Mouse (Mus musculus) MEL (cell line): ENCODE measurements around the gene Lix1l. TPM values are rescaled to one million over a fixed set of nuclear protein-coding genes. Genes with fewer than 3 reads are reported as not detected.

Source experiments
- DNase-seq: peaks from one replicate; pipeline ENCODE4 v3.0.0; 2011; ENCODE audit warnings: low read depth, low spot score
- H3K27ac ChIP-seq: 2 replicates; pipeline ENCODE4 v1.5.1; 2012; ENCODE audit warnings: low read depth, mild to moderate bottlenecking, control low read depth, low read length, moderate library complexity; ENCODE audit not compliant: control insufficient read depth
- H3K27me3 ChIP-seq, 2 experiments: fragments of 150-350 bp in 1 of 2; sonication (generic) in 1 of 2; 2 replicates each; pipeline ENCODE4 v1.6.1; 2012; ENCODE audit warnings: low read length in 2 of 2, mild to moderate bottlenecking in 2 of 2, improper control_type of control experiment in 1 of 2, moderate library complexity in 1 of 2; ENCODE audit not compliant: insufficient read depth in 2 of 2, control insufficient read depth in 1 of 2
- H3K36me3 ChIP-seq, 2 experiments: 2 replicates each; pipeline ENCODE4 v1.6.1; 2012 to 2014; ENCODE audit warnings: low read length in 2 of 2, improper control_type of control experiment in 1 of 2, inconsistent platforms in 1 of 2, mild to moderate bottlenecking in 1 of 2; ENCODE audit not compliant: insufficient read depth in 2 of 2, control insufficient read depth in 1 of 2
- H3K4me1 ChIP-seq, 2 experiments: fragments of 150-350 bp in 1 of 2; sonication (generic) in 1 of 2; 2 replicates each; pipeline ENCODE4 v1.6.1; 2012; ENCODE audit warnings: low read length in 2 of 2, improper control_type of control experiment in 1 of 2, mild to moderate bottlenecking in 1 of 2; ENCODE audit not compliant: insufficient read depth in 2 of 2, control insufficient read depth in 1 of 2
- H3K4me3 ChIP-seq, 2 experiments: fragments of 150-350 bp in 1 of 2; sonication (generic) in 1 of 2; 2 replicates each; pipeline ENCODE4 v1.5.1; 2012; ENCODE audit warnings: low read depth in 2 of 2, low read length in 2 of 2, mild to moderate bottlenecking in 2 of 2, moderate library complexity in 2 of 2, control low read depth in 1 of 2, improper control_type of control experiment in 1 of 2; ENCODE audit not compliant: control insufficient read depth in 1 of 2, insufficient read depth in 1 of 2
- H3K79me2 ChIP-seq: 2 replicates; pipeline ENCODE4 v1.6.1; 2012; ENCODE audit warnings: mild to moderate bottlenecking, low read length, moderate library complexity; ENCODE audit not compliant: control insufficient read depth, poor library complexity, insufficient read depth
- H3K9ac ChIP-seq: 2 replicates; pipeline ENCODE4 v1.6.1; 2012; ENCODE audit warnings: low read depth, mild to moderate bottlenecking, control low read depth, low read length, moderate library complexity; ENCODE audit not compliant: control insufficient read depth, poor library complexity, severe bottlenecking
- H3K9me3 ChIP-seq: fragments of 150-350 bp; sonication (generic); replicated peaks from 2 replicates; pipeline ENCODE4 v1.6.1; 2012; ENCODE audit warnings: mild to moderate bottlenecking, low read length, improper control_type of control experiment, moderate library complexity; ENCODE audit not compliant: insufficient read depth
- CHD1 ChIP-seq: IDR thresholded peaks from 2 replicates; pipeline ENCODE4 v1.6.1; 2012; ENCODE audit warnings: low read depth, mild to moderate bottlenecking, inconsistent platforms, low read length, improper control_type of control experiment
- CHD2 ChIP-seq: IDR thresholded peaks from 2 replicates; pipeline ENCODE4 v1.6.1; 2011; ENCODE audit warnings: low read length, improper control_type of control experiment
- CTCF ChIP-seq, 3 experiments: IDR thresholded peaks in 2 of 3; conservative IDR thresholded peaks in 1 of 3; 2 replicates each; pipeline ENCODE4 v1.5.1; 2011 to 2012; ENCODE audit warnings: low read length in 3 of 3, low read depth in 2 of 3, mild to moderate bottlenecking in 2 of 3, improper control_type of control experiment in 1 of 3, inconsistent platforms in 1 of 3, mixed read lengths in 1 of 3, moderate library complexity in 1 of 3; ENCODE audit not compliant: control insufficient read depth in 1 of 3, insufficient read depth in 1 of 3, poor library complexity in 1 of 3, severe bottlenecking in 1 of 3
- E2F4 ChIP-seq: IDR thresholded peaks from 2 replicates; pipeline ENCODE4 v1.6.1; 2011; ENCODE audit warnings: low read depth, low read length, improper control_type of control experiment, borderline replicate concordance
- ELF1 ChIP-seq: IDR thresholded peaks from 2 replicates; pipeline ENCODE4 v1.6.1; 2014; ENCODE audit warnings: low read depth, mild to moderate bottlenecking, inconsistent platforms, low read length, improper control_type of control experiment, moderate library complexity
- EP300 ChIP-seq, 2 experiments: IDR thresholded peaks; 2 replicates each; pipeline ENCODE4 v1.6.1; 2011; ENCODE audit warnings: improper control_type of control experiment in 2 of 2, low read length in 2 of 2, low read depth in 1 of 2, mild to moderate bottlenecking in 1 of 2
- ETS1 ChIP-seq: IDR thresholded peaks from 2 replicates; pipeline ENCODE4 v1.6.1; 2012; ENCODE audit warnings: low read depth, mild to moderate bottlenecking, inconsistent platforms, low read length, improper control_type of control experiment, moderate library complexity
- GABPA ChIP-seq: IDR thresholded peaks from 2 replicates; pipeline ENCODE4 v1.6.1; 2012; ENCODE audit warnings: low read depth, mild to moderate bottlenecking, inconsistent platforms, low read length, improper control_type of control experiment, moderate library complexity
- GATA1 ChIP-seq: IDR thresholded peaks from 2 replicates; pipeline ENCODE4 v1.6.1; 2011; ENCODE audit warnings: low read depth, low read length, improper control_type of control experiment
- HCFC1 ChIP-seq: IDR thresholded peaks from 2 replicates; pipeline ENCODE4 v1.6.1; 2012; ENCODE audit warnings: low read depth, mild to moderate bottlenecking, inconsistent platforms, low read length, improper control_type of control experiment, moderate library complexity
- JUND ChIP-seq: IDR thresholded peaks from 2 replicates; pipeline ENCODE4 v1.6.1; 2011; ENCODE audit warnings: low read depth, mild to moderate bottlenecking, improper control_type of control experiment, low read length
- KAT2A ChIP-seq: conservative IDR thresholded peaks from 2 replicates; pipeline ENCODE4 v1.6.1; 2012; ENCODE audit warnings: low read depth, low read length, improper control_type of control experiment, inconsistent platforms
- MAFK ChIP-seq: IDR thresholded peaks from 2 replicates; pipeline ENCODE4 v1.6.1; 2011; ENCODE audit warnings: low read depth, mild to moderate bottlenecking, low read length, improper control_type of control experiment, borderline replicate concordance
- MAX ChIP-seq: IDR thresholded peaks from 2 replicates; pipeline ENCODE4 v1.6.1; 2011; ENCODE audit warnings: low read length, improper control_type of control experiment
- MAZ ChIP-seq: IDR thresholded peaks from 2 replicates; pipeline ENCODE4 v1.6.1; 2012; ENCODE audit warnings: low read depth, mild to moderate bottlenecking, inconsistent platforms, low read length, improper control_type of control experiment
- MEF2A ChIP-seq: IDR thresholded peaks from 2 replicates; pipeline ENCODE4 v1.6.1; 2014; ENCODE audit warnings: low read depth, mild to moderate bottlenecking, inconsistent platforms, low read length, improper control_type of control experiment; ENCODE audit not compliant: poor library complexity, insufficient replicate concordance, severe bottlenecking; ENCODE audit errors: extremely low read depth
- MXI1 ChIP-seq: IDR thresholded peaks from 2 replicates; pipeline ENCODE4 v1.6.1; 2011; ENCODE audit warnings: mild to moderate bottlenecking, low read depth, low read length, improper control_type of control experiment
- MYB ChIP-seq: IDR thresholded peaks from 2 replicates; pipeline ENCODE4 v1.6.1; 2011; ENCODE audit warnings: mild to moderate bottlenecking, low read depth, low read length, improper control_type of control experiment
- MYC ChIP-seq: IDR thresholded peaks from 2 replicates; pipeline ENCODE4 v1.6.1; 2011; ENCODE audit warnings: low read depth, mild to moderate bottlenecking, low read length, improper control_type of control experiment, moderate library complexity
- NELFE ChIP-seq: IDR thresholded peaks from 2 replicates; pipeline ENCODE4 v1.6.1; 2011; ENCODE audit warnings: low read depth, low read length, improper control_type of control experiment
- NRF1 ChIP-seq: IDR thresholded peaks from 2 replicates; pipeline ENCODE4 v1.6.1; 2014; ENCODE audit warnings: low read depth, mild to moderate bottlenecking, inconsistent platforms, low read length, improper control_type of control experiment, moderate library complexity; ENCODE audit not compliant: poor library complexity, insufficient read depth, severe bottlenecking
- POLR2A ChIP-seq, 2 experiments: IDR thresholded peaks; 2 replicates each; pipeline ENCODE4 v1.6.1; 2011 to 2012; ENCODE audit warnings: low read length in 2 of 2, mild to moderate bottlenecking in 2 of 2, control low read depth in 1 of 2, improper control_type of control experiment in 1 of 2, low read depth in 1 of 2, moderate library complexity in 1 of 2; ENCODE audit not compliant: control insufficient read depth in 1 of 2, insufficient read depth in 1 of 2, poor library complexity in 1 of 2
- POLR2AphosphoS2 ChIP-seq: IDR thresholded peaks from 2 replicates; pipeline ENCODE4 v1.6.1; 2011; ENCODE audit warnings: low read length, improper control_type of control experiment
- RAD21 ChIP-seq: IDR thresholded peaks from 2 replicates; pipeline ENCODE4 v1.6.1; 2011; ENCODE audit warnings: mild to moderate bottlenecking, low read depth, low read length, improper control_type of control experiment
- RCOR1 ChIP-seq: IDR thresholded peaks from 2 replicates; pipeline ENCODE4 v1.6.1; 2012; ENCODE audit warnings: low read depth, mild to moderate bottlenecking, inconsistent platforms, low read length, improper control_type of control experiment
- SIN3A ChIP-seq: IDR thresholded peaks from 2 replicates; pipeline ENCODE4 v1.6.1; 2012; ENCODE audit warnings: low read length, improper control_type of control experiment, inconsistent platforms
- SMC3 ChIP-seq: IDR thresholded peaks from 2 replicates; pipeline ENCODE4 v1.6.1; 2011; ENCODE audit warnings: low read depth, low read length, improper control_type of control experiment
- TBP ChIP-seq: IDR thresholded peaks from 2 replicates; pipeline ENCODE4 v1.8.0; 2011; ENCODE audit warnings: low read depth, low read length, improper control_type of control experiment
- TCF12 ChIP-seq: IDR thresholded peaks from 2 replicates; pipeline ENCODE4 v1.6.1; 2014; ENCODE audit warnings: low read depth, mild to moderate bottlenecking, inconsistent platforms, low read length, improper control_type of control experiment, moderate library complexity
- UBTF ChIP-seq: IDR thresholded peaks from 2 replicates; pipeline ENCODE4 v1.6.1; 2012; ENCODE audit warnings: low read depth, mild to moderate bottlenecking, inconsistent platforms, low read length, improper control_type of control experiment, moderate library complexity, borderline replicate concordance; ENCODE audit not compliant: insufficient read depth
- USF1 ChIP-seq: IDR thresholded peaks from 2 replicates; pipeline ENCODE4 v1.6.1; 2014; ENCODE audit warnings: low read depth, mild to moderate bottlenecking, inconsistent platforms, low read length, improper control_type of control experiment, moderate library complexity
- USF2 ChIP-seq, 2 experiments: IDR thresholded peaks; 2 replicates each; pipeline ENCODE4 v1.6.1; 2011 to 2012; ENCODE audit warnings: improper control_type of control experiment in 2 of 2, low read length in 2 of 2, borderline replicate concordance in 1 of 2, inconsistent platforms in 1 of 2, low read depth in 1 of 2, mild to moderate bottlenecking in 1 of 2; ENCODE audit not compliant: insufficient read depth in 1 of 2
- ZC3H11A ChIP-seq: IDR thresholded peaks from 2 replicates; pipeline ENCODE4 v1.6.1; 2012; ENCODE audit warnings: low read depth, mild to moderate bottlenecking, inconsistent platforms, low read length, improper control_type of control experiment
- ZKSCAN1 ChIP-seq: IDR thresholded peaks from 2 replicates; pipeline ENCODE4 v1.6.1; 2012; ENCODE audit warnings: low read depth, mild to moderate bottlenecking, inconsistent platforms, low read length, improper control_type of control experiment, moderate library complexity
- ZMIZ1 ChIP-seq: IDR thresholded peaks from 2 replicates; pipeline ENCODE4 v1.6.1; 2012; ENCODE audit warnings: low read depth, mild to moderate bottlenecking, inconsistent platforms, low read length, improper control_type of control experiment, moderate library complexity
- ZNF384 ChIP-seq: IDR thresholded peaks from 2 replicates; pipeline ENCODE4 v1.6.1; 2012; ENCODE audit warnings: low read depth, mild to moderate bottlenecking, inconsistent platforms, low read length, improper control_type of control experiment
- polyA plus RNA-seq, 2 experiments: library from polyadenylated mRNA; stranded (reverse) in 1 of 2; unstranded in 1 of 2; fragments of >175 nt in 1 of 2; fragments of >200 nt in 1 of 2; gene quantifications; 2 replicates each; pipeline versions ENCODE4 v1.2.1 to v1.2.4; 2012; ENCODE audit warnings: low replicate concordance in 2 of 2, low read depth in 1 of 2; ENCODE audit not compliant: insufficient read length in 2 of 2, insufficient read depth in 1 of 2, missing spikeins in 1 of 2
- total RNA-seq: library from RNA; depleted of rRNA; stranded (reverse); fragments of 300-350 nt; gene quantifications from 2 replicates; pipeline ENCODE4 v1.2.3, GENCODE M21; 2012

Lix1l gene
- total and polyA plus RNA-seq, 3 experiments = 5.4 to 17.0 TPM; not detected in 1

- peak overlapping the region; percentile 47 for H3K9ac ChIP-seq
- H3K4me3 ChIP-seq = peak overlapping the region; percentile 0 to 1; a peak in 3 of 4 replicates
- peaks cover 0 to 13% of the 10 kb centered on the region in 2 experiments; a peak in 2 of 4 replicates for H3K36me3 ChIP-seq
- TF ChIP-seq UBTF (no peak), EP300 (IDR thresholded peaks at IDR 0.05; ENCODE audit: low read depth in 1 of 2, low read length in 2 of 2) (no peak), NRF1 (no peak), SIN3A (peak; percentile 43), POLR2A (IDR thresholded peaks at IDR 0.05; ENCODE audit: control insufficient read depth in 1 of 2, insufficient read depth in 1 of 2, low read depth in 1 of 2, low read length in 2 of 2, poor library complexity in 1 of 2) (0 out of 4 replicates have a peak, but pooled peaks of 1 of the 2 experiments have one; percentile 32), RAD21 (no peak), CTCF (IDR thresholded peaks at IDR 0.05 in 2 of 3, conservative IDR thresholded peaks at IDR 0.05 in 1 of 3; ENCODE audit: control insufficient read depth in 1 of 3, insufficient read depth in 1 of 3, low read depth in 2 of 3, low read length in 3 of 3, poor library complexity in 1 of 3, severe bottlenecking in 1 of 3) (no peak), MAFK (no peak), HCFC1 (peak; percentile 50; the same call in 1 of the 2 replicates), ETS1 (no peak; the same call in 1 of the 2 replicates), ZMIZ1 (no peak), ELF1 (peak; percentile 37; the same call in 1 of the 2 replicates), MYB (no peak), USF2 (IDR thresholded peaks at IDR 0.05; ENCODE audit: borderline replicate concordance in 1 of 2, insufficient read depth in 1 of 2, low read depth in 1 of 2, low read length in 2 of 2) (no peak), JUND (no peak), TCF12 (no peak), MXI1 (no peak), CHD1 (no peak), MYC (no peak), RCOR1 (no peak), E2F4 (no peak), GABPA (no peak), ZKSCAN1 (no peak), ZC3H11A (no peak; the same call in 1 of the 2 replicates), NELFE (peak; percentile 14; the same call in 1 of the 2 replicates), MEF2A (no peak), USF1 (no peak), CHD2 (no peak), SMC3 (no peak), TBP (0 out of 2 replicates have a peak, but pooled peaks have one; percentile 19), POLR2AphosphoS2 (no peak), ZNF384 (no peak), KAT2A (no peak), MAZ (no peak), MAX (no peak), GATA1 (no peak)
- no peaks in the 10 kb centered on the region for H3K27me3 ChIP-seq
- DNase-seq = peak; percentile 68
- peaks cover 3% of the 10 kb centered on the region; the same call in 1 of the 2 replicates for H3K79me2 ChIP-seq
- H3K4me1 ChIP-seq = peaks cover 9 to 24% of the 10 kb centered on the region in 2 experiments
- H3K9me3 ChIP-seq = no peaks in the 10 kb centered on the region
- H3K27ac ChIP-seq = peak overlapping the region; percentile 46
Measured at GRCm38 (mm10) chr3:96571896-96572698, 28.9 kb upstream of the Lix1l start.
